Mouse (Mus musculus): ENCODE measurements around the gene Mybphl.

DNA sequence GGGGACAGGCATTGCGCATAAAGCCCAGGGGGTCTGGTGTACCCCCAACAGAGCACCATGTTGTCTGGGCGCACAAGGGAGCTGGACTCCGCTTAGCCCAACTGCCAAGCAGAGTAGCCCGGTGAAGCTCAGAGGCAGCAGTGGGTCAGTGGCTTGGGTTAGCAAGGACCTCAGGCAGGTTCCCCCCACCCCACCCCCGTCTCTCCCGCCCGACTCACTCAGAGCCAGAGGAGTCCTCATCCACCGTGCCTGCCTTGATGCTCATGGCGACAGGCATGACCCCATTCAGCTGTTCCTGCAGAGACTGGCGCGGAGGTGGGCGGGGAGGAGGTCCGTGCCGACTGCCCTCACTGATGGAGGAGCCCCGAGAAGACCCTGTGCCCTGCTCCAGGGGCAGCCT, 28.1 kb downstream of the Mybphl start:
- TF ChIP-seq CTCF (IDR thresholded peaks at IDR 0.05; ENCODE audit: low read depth) = no peak
- TF ChIP-seq EP300 (optimal IDR thresholded peaks at IDR 0.05) = no peak

Measured in stomach, postnatal 0 days (tissue).